Comparison of ENCODE assay signal across 19 mouse cellular contexts in genomic region chr3:122500929-122501328, GRCm38 (mm10).
"Had no signal": no experiment of that assay in that cellular context is flagged by ENCODE, and none has a peak within 500 bp of the region (broad histone marks: within the 10 kb centered on the region; RNA-seq: fewer than 3 reads in every experiment).

No protein-coding gene starts in this region.

- DNase-seq: lung, adult 18-20 months; lung, embryonic 14.5 days; lung, postnatal 14 days; lung, postnatal 36 days; retina, postnatal 1 day; right cerebral cortex, adult 18-20 months; right cerebral cortex, postnatal 25 days; right cerebral cortex, postnatal 4 days; spleen, adult 18-20 months; thymus, adult 18-20 months; thymus, postnatal 14 days; thymus, postnatal 4 days had no signal

- H3K4me3 ChIP-seq: limb, embryonic 15.5 days; liver, embryonic 15.5 days; midbrain, embryonic 13.5 days; midbrain, embryonic 15.5 days; neural tube, embryonic 12.5 days had no signal

- H3K4me2 ChIP-seq: limb, embryonic 15.5 days; liver, embryonic 15.5 days; lung, embryonic 14.5 days; midbrain, embryonic 11.5 days; midbrain, embryonic 13.5 days; midbrain, embryonic 15.5 days; neural tube, embryonic 12.5 days had no signal

- H3K27me3 ChIP-seq: limb, embryonic 15.5 days; liver, embryonic 15.5 days; midbrain, embryonic 13.5 days; midbrain, embryonic 15.5 days; neural tube, embryonic 12.5 days had no signal

- H3K9ac ChIP-seq: limb, embryonic 15.5 days; liver, embryonic 15.5 days; lung, embryonic 14.5 days; midbrain, embryonic 13.5 days; midbrain, embryonic 15.5 days; neural tube, embryonic 12.5 days had no signal

- H3K36me3 ChIP-seq: limb, embryonic 15.5 days; liver, embryonic 15.5 days; midbrain, embryonic 13.5 days; midbrain, embryonic 15.5 days; neural tube, embryonic 12.5 days had no signal

- H3K27ac ChIP-seq: limb, embryonic 15.5 days; liver, embryonic 15.5 days; macrophage; midbrain, embryonic 13.5 days; midbrain, embryonic 15.5 days; neural tube, embryonic 12.5 days had no signal

- H3K9me3 ChIP-seq: limb, embryonic 15.5 days; liver, embryonic 15.5 days; midbrain, embryonic 13.5 days; midbrain, embryonic 15.5 days; neural tube, embryonic 12.5 days had no signal

- ATAC-seq: midbrain, embryonic 13.5 days; midbrain, embryonic 15.5 days had no signal

- H3K4me1 ChIP-seq: neural tube, embryonic 12.5 days had no signal
